Mouse (Mus musculus): ENCODE measurements around the gene Bak1. TPM values are rescaled to one million over a fixed set of nuclear protein-coding genes. Genes with fewer than 3 reads are reported as not detected.

The Bak1 gene
- total RNA-seq, 1 experiment from 2014 or later, result 32.5 TPM

DNA sequence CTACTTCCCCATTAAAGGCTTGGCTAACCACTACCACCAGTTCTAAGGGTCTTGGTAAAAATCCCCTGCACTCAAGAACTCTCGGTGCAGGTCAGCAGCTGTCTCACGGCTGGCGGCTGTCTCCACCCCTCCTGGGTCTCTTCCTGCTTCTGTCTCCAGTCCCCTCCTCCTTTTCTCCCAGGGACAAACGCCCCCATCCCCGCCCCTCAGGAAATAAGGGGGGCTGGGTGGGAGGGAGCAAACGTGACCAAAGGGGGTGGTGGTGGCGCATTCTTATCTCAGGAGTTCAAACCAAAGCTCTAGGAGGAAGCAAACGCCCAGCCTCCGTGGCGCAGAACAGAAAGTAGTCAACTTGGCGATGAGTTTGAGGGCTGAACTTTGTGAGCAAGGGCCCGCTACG lies 27.4 kb upstream of the Bak1 start:
- peak; percentile 37; the same call in 1 of the 2 replicates for ATAC-seq (ENCODE audit: extremely low read depth, insufficient number of reproducible peaks, low FRiP score, poor library complexity, severe bottlenecking)

DNA sequence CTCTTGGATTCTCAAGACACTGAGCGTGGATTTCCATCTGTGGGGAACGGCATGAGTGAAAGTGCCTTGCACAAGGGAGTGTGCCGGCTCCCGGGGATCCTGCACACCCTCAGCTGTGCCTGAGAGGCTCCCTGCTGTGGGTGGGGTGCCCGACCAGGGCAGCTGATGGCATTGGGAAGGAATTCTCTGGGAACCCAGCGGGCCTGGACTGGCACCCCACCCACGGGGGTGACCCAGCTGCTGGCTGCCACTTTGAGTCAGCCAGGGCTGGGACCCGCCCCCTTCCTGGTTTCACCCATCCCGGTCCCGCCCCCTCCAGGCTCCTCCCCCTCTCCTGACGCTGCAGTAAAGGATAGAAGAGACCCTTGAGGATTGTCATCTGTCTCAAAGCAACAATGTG lies 22.7 kb upstream of the Bak1 start:
- no peak for ATAC-seq (ENCODE audit: extremely low read depth, insufficient number of reproducible peaks, low FRiP score, poor library complexity, severe bottlenecking)

DNA sequence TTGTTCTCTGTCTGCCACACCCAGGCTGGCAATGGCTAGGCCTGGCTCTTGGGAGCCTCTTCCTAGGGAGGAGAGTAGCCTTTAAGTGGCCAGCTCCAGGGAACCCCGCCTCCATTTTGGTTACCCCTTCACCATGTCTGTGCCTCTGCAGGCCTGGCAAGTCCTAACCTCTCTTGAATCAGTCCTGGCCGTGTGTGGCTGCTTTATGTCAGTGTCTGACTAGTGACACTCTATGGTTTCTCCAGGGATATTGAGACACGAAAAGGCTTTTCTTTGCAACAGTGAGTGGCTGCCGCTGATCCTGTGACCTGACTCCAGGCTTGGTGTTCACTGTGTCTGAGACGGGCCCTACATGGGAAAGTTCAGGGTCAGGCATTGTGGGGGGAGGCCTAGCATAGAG lies 22.0 kb upstream of the Bak1 start:
- ATAC-seq (ENCODE audit: extremely low read depth, insufficient number of reproducible peaks, low FRiP score, poor library complexity, severe bottlenecking), result no peak

DNA sequence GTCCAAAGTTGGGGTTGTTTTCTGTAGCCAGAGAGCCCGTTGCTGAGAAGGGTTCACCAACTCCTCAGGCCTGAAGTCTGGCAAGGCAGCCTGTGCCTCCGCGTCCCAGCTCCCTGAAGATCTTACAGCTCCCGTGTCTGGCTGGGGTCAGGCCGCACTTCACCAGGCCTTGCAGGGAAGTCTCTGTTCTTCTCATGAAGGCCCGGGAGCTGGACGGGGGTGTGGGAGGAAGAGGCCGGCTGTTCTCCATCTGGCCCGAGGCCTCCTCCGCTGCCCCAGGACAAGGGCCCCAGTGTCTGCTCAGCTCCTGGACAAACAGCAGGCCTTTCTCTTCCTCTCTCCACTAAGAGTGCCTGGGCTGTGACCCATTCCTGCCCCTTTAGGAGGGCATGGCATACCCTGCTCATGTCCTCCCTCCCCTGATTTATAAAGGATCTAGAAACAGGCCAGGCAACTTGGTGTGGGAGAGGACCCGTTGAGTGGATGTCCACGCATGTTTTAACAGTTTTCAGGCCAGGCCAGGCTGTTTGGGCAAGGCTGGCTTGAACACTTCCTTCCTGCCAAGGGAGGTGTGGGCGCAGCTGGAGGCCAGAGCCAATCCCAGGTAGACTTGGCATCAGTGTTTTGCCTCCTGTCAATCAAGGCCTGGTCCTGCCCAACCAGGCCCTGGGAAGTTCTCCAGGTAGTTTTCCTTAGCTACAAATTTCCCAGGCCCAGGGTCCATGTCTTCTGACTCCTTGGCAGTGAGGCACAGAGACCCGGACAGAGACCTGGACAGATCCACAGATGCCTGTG lies 19.8 kb upstream of the Bak1 start:
- ATAC-seq (ENCODE audit: extremely low read depth, insufficient number of reproducible peaks, low FRiP score, poor library complexity, severe bottlenecking), result no peak

DNA sequence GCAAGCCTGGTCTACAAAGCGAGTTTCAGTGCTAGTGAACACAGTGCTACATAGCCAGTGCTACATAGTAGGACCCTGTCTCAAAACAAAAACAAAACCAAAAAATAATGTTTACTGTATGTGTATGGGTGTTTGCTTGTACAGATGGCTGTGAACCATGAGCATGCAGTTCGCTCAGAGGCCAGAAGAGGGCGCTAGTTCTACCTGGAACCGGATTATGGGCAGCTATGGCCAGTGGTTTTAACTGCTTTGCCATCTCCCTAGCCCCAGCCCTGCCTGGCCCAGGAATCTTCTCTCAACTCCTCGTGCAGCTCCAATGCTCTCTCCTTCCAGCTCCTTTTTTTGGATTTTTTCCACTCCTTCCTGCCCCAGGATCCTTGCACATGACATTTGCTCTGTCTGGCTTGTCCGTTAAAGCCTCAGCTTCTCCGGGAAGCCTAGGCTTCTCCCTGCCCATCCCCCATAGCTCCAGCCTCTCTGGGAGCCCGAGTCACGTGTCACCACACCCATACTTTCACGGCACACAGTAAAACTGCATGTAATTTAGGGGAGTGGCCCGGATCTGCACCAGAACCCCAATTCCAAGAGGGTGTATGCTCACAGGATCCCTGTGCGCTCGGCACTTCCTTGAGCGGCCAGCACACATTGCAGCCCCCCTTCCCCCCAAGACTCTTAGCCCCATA lies 19.1 kb upstream of the Bak1 start:
- ATAC-seq (ENCODE audit: extremely low read depth, insufficient number of reproducible peaks, low FRiP score, poor library complexity, severe bottlenecking), result no peak

- ATAC-seq (ENCODE audit: extremely low read depth, insufficient number of reproducible peaks, low FRiP score, poor library complexity, severe bottlenecking), result no peak
These were observed 16.4 kb upstream of the Bak1 start for GRCm38 (mm10) chr17:27045164-27045563.

DNA sequence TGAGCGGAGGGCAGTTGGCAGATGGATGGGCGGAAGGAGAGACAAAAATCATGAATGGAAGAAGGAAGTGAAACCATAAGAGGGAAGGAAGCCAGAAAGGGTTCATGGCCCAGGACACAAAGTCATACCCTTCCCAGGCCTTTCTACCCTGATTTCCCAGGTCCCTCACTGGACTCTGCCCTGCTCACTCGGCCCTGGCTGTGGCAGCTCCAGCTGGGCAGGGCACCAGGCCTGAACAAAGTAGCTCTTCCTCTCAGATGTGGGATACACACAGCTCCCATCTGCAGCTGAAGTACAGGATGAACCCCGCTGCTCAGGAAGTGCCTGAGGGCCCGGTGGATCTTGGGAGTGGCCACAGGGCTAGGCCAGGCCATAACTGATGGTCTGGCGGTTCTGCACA lies 14.0 kb upstream of the Bak1 start:
- ATAC-seq (ENCODE audit: extremely low read depth, insufficient number of reproducible peaks, low FRiP score, poor library complexity, severe bottlenecking), result peak; percentile 65

- ATAC-seq (ENCODE audit: extremely low read depth, insufficient number of reproducible peaks, low FRiP score, poor library complexity, severe bottlenecking), result peak; percentile 28; the same call in 1 of the 2 replicates
These were observed 12.9 kb upstream of the Bak1 start for GRCm38 (mm10) chr17:27041787-27042055.

DNA sequence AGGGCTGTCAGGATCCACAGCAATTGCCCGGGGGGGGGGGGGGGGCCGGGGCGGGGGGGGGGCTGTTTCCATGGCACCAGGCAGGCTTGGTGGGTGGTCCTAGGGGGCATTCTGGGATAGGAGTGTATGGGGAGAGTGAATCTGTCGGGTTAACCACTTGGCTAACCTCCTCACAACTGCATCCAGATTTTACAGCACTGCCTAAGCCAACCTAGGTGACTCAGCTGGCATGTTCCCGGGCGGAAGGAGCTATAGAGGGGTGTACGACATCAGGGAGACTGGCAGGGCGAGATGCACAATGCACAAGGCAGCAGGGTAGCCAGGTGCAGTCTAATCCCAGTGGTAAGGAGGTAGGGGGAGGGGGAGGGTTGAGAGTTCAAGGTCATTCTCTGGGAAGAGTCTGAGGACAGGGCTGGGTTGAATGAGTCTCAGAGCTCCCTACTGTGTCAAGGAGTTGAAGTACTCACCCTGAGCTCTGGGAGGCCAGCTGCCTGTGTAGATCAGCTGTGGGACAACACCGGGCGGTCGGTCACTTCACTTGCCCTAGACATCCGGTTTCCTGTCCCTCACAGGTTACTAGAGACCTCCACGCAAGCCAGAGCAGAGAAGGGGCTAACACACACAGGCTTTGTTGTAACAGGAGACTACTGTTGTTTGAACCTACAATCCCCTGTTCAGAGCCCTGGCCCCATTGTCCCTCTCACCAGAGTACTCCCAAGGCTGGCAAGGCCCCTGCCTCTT lies 12.4 kb upstream of the Bak1 start:
- ATAC-seq (ENCODE audit: extremely low read depth, insufficient number of reproducible peaks, low FRiP score, poor library complexity, severe bottlenecking), result no peak

DNA sequence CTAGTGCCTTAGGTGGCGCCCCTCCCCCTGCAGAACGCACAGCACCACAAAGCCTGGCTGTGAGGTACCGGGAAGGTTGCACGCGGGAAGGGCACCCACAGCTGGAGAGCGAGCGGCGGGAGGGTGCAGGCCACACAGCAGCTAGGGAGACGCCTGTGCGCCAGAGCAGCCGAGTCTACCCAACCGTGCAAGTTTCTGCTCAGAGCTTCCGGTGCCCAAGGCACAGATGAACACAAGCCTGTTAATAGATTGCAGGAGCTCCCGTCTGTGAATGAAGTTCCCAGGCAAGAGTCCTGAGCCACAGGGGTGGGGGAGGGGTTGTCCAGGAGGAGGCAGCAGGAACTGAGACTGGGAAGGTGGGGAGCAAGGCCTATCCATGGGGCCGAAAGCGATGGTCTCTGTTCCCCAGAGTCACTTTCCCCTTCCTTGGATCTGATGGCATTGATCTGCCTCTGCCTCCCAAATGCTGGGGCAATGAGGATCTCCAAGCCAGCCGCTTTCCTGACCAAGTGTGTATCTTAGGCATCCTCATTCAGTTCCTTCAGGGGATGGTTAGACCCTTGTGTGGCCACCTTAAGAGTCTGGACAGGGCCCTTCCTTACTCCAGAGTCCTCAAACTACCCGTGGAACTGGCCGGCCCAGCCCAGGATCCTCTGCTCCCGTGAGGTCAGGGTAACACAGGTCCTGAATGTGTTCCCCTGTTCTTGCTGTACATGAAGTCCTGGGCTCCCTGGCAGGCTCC lies 11.7 kb upstream of the Bak1 start:
- no peak for ATAC-seq (ENCODE audit: extremely low read depth, insufficient number of reproducible peaks, low FRiP score, poor library complexity, severe bottlenecking)

DNA sequence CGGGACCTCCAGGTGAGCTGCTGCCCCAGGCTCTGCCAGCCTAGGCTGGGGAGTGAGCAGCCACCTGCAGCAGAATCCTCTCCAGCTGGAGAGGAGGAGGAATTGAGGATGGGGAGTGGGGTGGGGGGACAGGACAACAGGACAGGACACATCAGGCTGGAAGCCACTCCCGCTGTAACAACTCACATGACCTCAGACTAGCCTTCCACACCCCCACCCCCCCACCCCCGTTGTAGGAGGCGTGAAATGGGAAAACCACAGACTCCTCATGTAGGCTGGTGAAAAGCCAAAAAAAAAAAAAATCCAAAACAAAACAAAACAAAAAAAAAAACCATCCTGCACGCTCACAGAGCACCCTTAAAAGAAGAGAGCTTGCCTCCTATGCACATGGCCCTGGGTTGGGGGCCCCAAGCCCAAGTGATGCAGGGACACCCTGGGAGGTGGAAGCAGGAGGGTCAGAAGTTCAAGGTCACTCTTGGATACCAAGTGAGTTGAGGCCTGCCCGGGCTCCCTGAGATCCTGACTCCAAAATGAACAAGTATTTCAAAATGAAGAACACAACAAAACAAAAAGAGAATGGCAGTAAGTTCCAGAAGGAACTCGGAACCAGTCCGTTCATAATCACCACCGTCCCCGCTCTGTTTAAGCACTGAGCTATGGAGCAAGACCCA lies 10.8 kb upstream of the Bak1 start:
- ATAC-seq (ENCODE audit: extremely low read depth, insufficient number of reproducible peaks, low FRiP score, poor library complexity, severe bottlenecking), result no peak

DNA sequence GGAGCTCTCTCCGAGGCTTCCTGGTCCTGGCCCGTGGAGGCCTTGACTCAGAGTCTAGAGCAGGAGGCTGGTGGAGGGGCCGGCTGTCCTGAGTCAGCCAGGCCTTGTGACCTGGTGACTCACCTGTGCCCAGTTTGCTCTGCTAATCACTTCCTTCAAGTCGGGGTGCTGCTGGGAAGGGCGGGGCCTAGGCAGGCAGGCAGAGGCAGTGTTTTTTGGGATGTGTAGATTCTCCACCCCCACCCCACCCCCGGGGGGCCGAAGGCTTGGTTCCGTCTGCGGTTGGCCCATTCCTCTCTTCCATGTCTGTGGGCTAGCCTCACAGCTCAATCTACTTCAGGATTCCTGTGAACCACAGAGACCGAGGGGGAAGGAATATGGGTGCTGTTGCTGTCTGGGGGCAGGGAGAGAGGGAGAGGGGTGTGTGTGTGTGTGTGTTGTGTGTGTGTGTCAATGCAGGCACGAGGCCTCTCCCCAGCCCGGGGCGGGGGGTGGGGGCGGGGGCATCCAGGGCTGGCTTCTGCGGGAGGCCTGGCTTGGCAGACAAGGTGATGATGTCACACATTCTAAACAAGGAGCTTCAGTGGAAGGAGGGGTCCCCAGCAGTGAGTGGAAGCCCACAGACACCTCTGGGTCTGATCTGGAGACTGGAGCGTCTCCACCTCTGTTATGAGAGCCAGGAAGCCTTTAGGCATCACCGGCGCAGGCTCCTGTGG lies 9.7 kb upstream of the Bak1 start:
- ATAC-seq (ENCODE audit: extremely low read depth, insufficient number of reproducible peaks, low FRiP score, poor library complexity, severe bottlenecking), result no peak

- ATAC-seq (ENCODE audit: extremely low read depth, insufficient number of reproducible peaks, low FRiP score, poor library complexity, severe bottlenecking), result no peak
These were observed 7.7 kb upstream of the Bak1 start for GRCm38 (mm10) chr17:27036465-27036864.

- ATAC-seq (ENCODE audit: extremely low read depth, insufficient number of reproducible peaks, low FRiP score, poor library complexity, severe bottlenecking), result peak; percentile 47
These were observed 4.1 kb upstream of the Bak1 start for GRCm38 (mm10) chr17:27032869-27033268.

GRCm38 (mm10) chr17:27032328-27032727 lies 3.5 kb upstream of the Bak1 start:
- no peak for ATAC-seq (ENCODE audit: extremely low read depth, insufficient number of reproducible peaks, low FRiP score, poor library complexity, severe bottlenecking)

DNA sequence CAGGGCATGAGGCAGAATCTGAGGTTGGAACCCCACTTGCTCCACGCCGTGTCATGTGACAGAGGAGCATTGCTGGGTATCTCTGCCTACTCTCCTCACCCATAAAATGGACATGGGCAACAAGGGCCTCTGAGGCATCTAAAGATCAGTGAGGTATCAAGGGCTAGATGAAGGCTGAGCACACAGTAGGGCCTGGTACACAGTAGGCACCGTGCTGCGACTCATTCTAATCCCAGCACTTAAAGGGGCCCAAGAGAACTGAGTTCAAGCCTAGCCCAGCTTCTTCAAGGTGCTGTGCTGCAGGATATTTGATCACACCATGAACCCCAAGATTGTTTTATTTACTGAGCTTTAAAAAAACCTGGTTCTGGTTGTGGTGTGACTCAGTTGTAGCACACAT lies 2.1 kb upstream of the Bak1 start:
- no peak for ATAC-seq (ENCODE audit: extremely low read depth, insufficient number of reproducible peaks, low FRiP score, poor library complexity, severe bottlenecking)

GRCm38 (mm10) chr17:27029431-27029830 lies 622 bp upstream of the Bak1 start:
- no peak for ATAC-seq (ENCODE audit: extremely low read depth, insufficient number of reproducible peaks, low FRiP score, poor library complexity, severe bottlenecking)

GRCm38 (mm10) chr17:27028284-27028795 lies 469 bp downstream of the Bak1 start:
- ATAC-seq (ENCODE audit: extremely low read depth, insufficient number of reproducible peaks, low FRiP score, poor library complexity, severe bottlenecking), result peak; percentile 75
